11 mouse cellular contexts compared by ENCODE assay signal in the genomic region with DNA sequence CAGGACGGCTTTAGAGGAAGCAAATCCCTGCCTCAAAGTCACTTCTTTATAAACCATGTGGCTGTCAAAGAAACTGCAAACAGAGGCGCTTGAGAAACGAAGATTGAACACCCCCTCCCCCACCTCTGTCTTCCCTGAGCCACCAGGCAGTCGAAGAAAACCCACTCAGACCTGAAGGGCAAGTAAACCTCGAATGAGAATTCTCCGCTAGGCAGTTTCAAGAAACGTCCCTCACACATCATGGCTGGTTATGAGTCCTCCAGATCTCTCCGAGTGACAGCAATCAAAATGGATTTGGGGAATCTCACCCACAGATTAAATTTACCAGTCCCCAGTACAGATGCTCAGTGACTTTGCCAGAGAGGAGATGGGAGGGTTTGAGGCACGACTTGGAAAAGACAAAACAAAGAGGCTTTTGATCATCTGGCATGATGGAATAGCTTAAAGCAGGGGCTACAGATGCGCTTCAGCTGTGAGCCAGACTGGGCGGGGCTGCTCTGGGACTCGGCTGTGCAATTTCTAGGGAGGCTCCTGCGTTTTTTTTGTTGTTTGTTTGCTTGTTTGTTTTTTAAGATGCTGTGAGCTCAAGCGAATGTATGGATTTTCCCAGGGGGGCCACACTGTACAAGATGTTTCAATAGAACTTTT.
A peak's percentile ranks its signal among the peaks of the same experiment; 100 is the strongest.
DNase-seq lines count a peak whose midpoint lies in the region; ATAC-seq and TF ChIP-seq lines count a peak whose summit lies in the region.
"Had no signal": no experiment of that assay in that cellular context is flagged by ENCODE, and none has a peak within 500 bp of the region (broad histone marks: within the 10 kb centered on the region; RNA-seq: fewer than 3 reads in every experiment).

No protein-coding gene starts in this region.

- no peak overlapping the region for H3K4me2 ChIP-seq in embryonic facial prominence, embryonic 11.5 days (ENCODE audit: low read depth, low read length)
- no peak overlapping the region for H3K4me2 ChIP-seq in forebrain, postnatal 0 days (ENCODE audit: low read depth)
- no peak overlapping the region for H3K4me2 ChIP-seq in midbrain, embryonic 13.5 days (replicated peaks)
- H3K4me2 ChIP-seq: liver, embryonic 15.5 days had no signal

- peak; percentile 29 for DNase-seq in embryonic facial prominence, embryonic 11.5 days (ENCODE audit: low spot score)
- DNase-seq in embryonic facial prominence, embryonic 10.5 days (ENCODE audit: low spot score), result no peak
- peak; percentile 62 for DNase-seq in brain, embryonic 14.5 days (ENCODE audit: low read depth)
- peak; percentile 43 for DNase-seq in forebrain, postnatal 0 days
- DNase-seq in spleen, postnatal 10 days (ENCODE audit: low spot score in 2 of 2), result no peak
- DNase-seq in kidney, adult 8-10 months, result no peak
- DNase-seq: cerebellum, postnatal 25 days; heart, postnatal 14 days had no signal

- no peaks in the 10 kb centered on the region for H3K9me3 ChIP-seq in embryonic facial prominence, embryonic 11.5 days (replicated peaks; ENCODE audit: control insufficient read depth, low read length)
- no peaks in the 10 kb centered on the region for H3K9me3 ChIP-seq in embryonic facial prominence, embryonic 10.5 days
- H3K9me3 ChIP-seq in forebrain, postnatal 0 days (ENCODE audit: low read length), result no peaks in the 10 kb centered on the region
- H3K9me3 ChIP-seq in midbrain, embryonic 13.5 days, result no peaks in the 10 kb centered on the region
- H3K9me3 ChIP-seq: liver, embryonic 15.5 days had no signal

- no peaks in the 10 kb centered on the region for H3K27me3 ChIP-seq in embryonic facial prominence, embryonic 11.5 days (ENCODE audit: control insufficient read depth, insufficient read depth, low read length)
- no peaks in the 10 kb centered on the region for H3K27me3 ChIP-seq in embryonic facial prominence, embryonic 10.5 days (replicated peaks; ENCODE audit: low read depth, poor library complexity, severe bottlenecking)
- H3K27me3 ChIP-seq in forebrain, postnatal 0 days (ENCODE audit: insufficient read depth, low read length), result no peaks in the 10 kb centered on the region
- no peaks in the 10 kb centered on the region for H3K27me3 ChIP-seq in midbrain, embryonic 13.5 days
- H3K27me3 ChIP-seq: liver, embryonic 15.5 days had no signal

- H3K9ac ChIP-seq in embryonic facial prominence, embryonic 11.5 days (replicated peaks; ENCODE audit: low read length), result no peak overlapping the region
- no peak overlapping the region for H3K9ac ChIP-seq in forebrain, postnatal 0 days
- no peak overlapping the region; the same call in 1 of the 2 replicates for H3K9ac ChIP-seq in midbrain, embryonic 13.5 days (replicated peaks)
- H3K9ac ChIP-seq: liver, embryonic 15.5 days had no signal

- no peak for ATAC-seq in embryonic facial prominence, embryonic 11.5 days (replicated peaks; ENCODE audit: insufficient number of reproducible peaks, low FRiP score, low TSS enrichment, low read depth)
- ATAC-seq in forebrain, postnatal 0 days, result peak; percentile 77
- ATAC-seq in midbrain, embryonic 13.5 days, result peak; percentile 57; the same call in 1 of the 2 replicates
- ATAC-seq in inflammation-experienced regulatory T-cells, adult 6 months, result no peak

- 26% methylated on average over 14 of the region's 14 CpGs for WGBS in embryonic facial prominence, embryonic 11.5 days
- 35% methylated on average over 14 of the region's 14 CpGs for WGBS in embryonic facial prominence, embryonic 10.5 days
- WGBS in forebrain, postnatal 0 days, result 44% methylated on average over 14 of the region's 14 CpGs
- WGBS in midbrain, embryonic 13.5 days, result 35% methylated on average over 14 of the region's 14 CpGs

- H3K27ac ChIP-seq in embryonic facial prominence, embryonic 11.5 days (replicated peaks; ENCODE audit: low read depth, low read length), result no peak overlapping the region
- no peak overlapping the region for H3K27ac ChIP-seq in embryonic facial prominence, embryonic 10.5 days (replicated peaks)
- H3K27ac ChIP-seq in forebrain, postnatal 0 days (ENCODE audit: low read depth, low read length), result no peak overlapping the region
- H3K27ac ChIP-seq in midbrain, embryonic 13.5 days, result no peak overlapping the region
- H3K27ac ChIP-seq: liver, embryonic 15.5 days had no signal

- no peaks in the 10 kb centered on the region for H3K4me1 ChIP-seq in embryonic facial prominence, embryonic 11.5 days (ENCODE audit: control insufficient read depth, insufficient read depth, low read length)
- peaks cover 14% of the 10 kb centered on the region for H3K4me1 ChIP-seq in embryonic facial prominence, embryonic 10.5 days
- H3K4me1 ChIP-seq in forebrain, postnatal 0 days (ENCODE audit: insufficient read depth), result no peaks in the 10 kb centered on the region
- H3K4me1 ChIP-seq in midbrain, embryonic 13.5 days (replicated peaks), result peaks cover 10% of the 10 kb centered on the region
- H3K4me1 ChIP-seq: liver, embryonic 15.5 days had no signal

- H3K36me3 ChIP-seq in embryonic facial prominence, embryonic 11.5 days (replicated peaks; ENCODE audit: control insufficient read depth, insufficient read depth, low read depth, low read length), result no peaks in the 10 kb centered on the region
- H3K36me3 ChIP-seq in embryonic facial prominence, embryonic 10.5 days (replicated peaks), result no peaks in the 10 kb centered on the region
- H3K36me3 ChIP-seq in forebrain, postnatal 0 days (ENCODE audit: insufficient read depth), result no peaks in the 10 kb centered on the region
- 0 out of 2 replicates have a peak, but pooled peaks cover 2% of the 10 kb centered on the region for H3K36me3 ChIP-seq in midbrain, embryonic 13.5 days
- H3K36me3 ChIP-seq: liver, embryonic 15.5 days had no signal

- TF ChIP-seq POLR2A in brain, embryonic 14.5 days (IDR thresholded peaks at IDR 0.05; ENCODE audit: borderline replicate concordance, extremely low read depth, insufficient read depth, insufficient read length, poor library complexity, severe bottlenecking), result no peak

- no peak overlapping the region for H3K4me3 ChIP-seq in embryonic facial prominence, embryonic 11.5 days (ENCODE audit: low read depth, low read length)
- H3K4me3 ChIP-seq in embryonic facial prominence, embryonic 10.5 days, result no peak overlapping the region
- no peak overlapping the region for H3K4me3 ChIP-seq in forebrain, postnatal 0 days (ENCODE audit: low read depth, low read length)
- no peak overlapping the region for H3K4me3 ChIP-seq in midbrain, embryonic 13.5 days (replicated peaks)
- H3K4me3 ChIP-seq: liver, embryonic 15.5 days had no signal

- TF ChIP-seq CTCF in brain, embryonic 14.5 days (IDR thresholded peaks at IDR 0.05; ENCODE audit: borderline replicate concordance, extremely low read depth, insufficient read depth, insufficient read length), result no peak
- TF ChIP-seq CTCF in forebrain, postnatal 0 days (IDR thresholded peaks at IDR 0.05; ENCODE audit: low read depth), result no peak

Comparison
In these comparisons a context has a peak if more than half of its experiments do, and no peak if none do; other contexts are left out.
1. DNase-seq: peak in embryonic facial prominence, embryonic 11.5 days (single experiment), brain, embryonic 14.5 days (single experiment) and forebrain, postnatal 0 days (single experiment); none in embryonic facial prominence, embryonic 10.5 days (single experiment), spleen, postnatal 10 days (0 of 2) and kidney, adult 8-10 months (0 of 2).
2. ATAC-seq: peak in forebrain, postnatal 0 days (single experiment) and midbrain, embryonic 13.5 days (single experiment); none in embryonic facial prominence, embryonic 11.5 days (single experiment) and inflammation-experienced regulatory T-cells, adult 6 months (single experiment).